Mouse (Mus musculus) right cerebral cortex, postnatal 4 days (tissue): ENCODE measurements around the gene Trim7.
"Not testable (repeated sequence)": the region's sequence is repeated elsewhere in the genome, so short reads cannot be mapped to it uniquely, and the experiment has no call there.

Experiments used
- DNase-seq: peaks from one replicate; pipeline ENCODE4 v3.0.0-alpha.2; 2022

Trim7 gene

DNA sequence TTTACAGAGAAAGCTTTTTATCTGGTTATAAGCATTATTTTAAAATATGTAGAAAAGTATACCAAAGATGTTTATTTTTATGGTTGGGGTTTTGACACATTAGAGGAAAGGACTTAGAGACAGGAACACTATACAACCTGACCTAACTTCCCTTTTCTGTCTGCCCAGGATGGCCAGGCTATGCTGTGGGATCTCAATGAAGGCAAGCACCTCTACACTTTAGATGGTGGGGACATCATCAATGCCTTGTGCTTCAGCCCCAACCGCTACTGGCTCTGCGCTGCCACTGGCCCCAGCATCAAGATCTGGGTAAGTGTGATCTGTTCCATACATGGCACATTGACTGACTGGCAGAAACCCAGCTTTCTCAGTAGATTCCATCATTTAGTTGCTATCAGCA lies 22.0 kb upstream of the Trim7 start:
- no peak for DNase-seq

DNA sequence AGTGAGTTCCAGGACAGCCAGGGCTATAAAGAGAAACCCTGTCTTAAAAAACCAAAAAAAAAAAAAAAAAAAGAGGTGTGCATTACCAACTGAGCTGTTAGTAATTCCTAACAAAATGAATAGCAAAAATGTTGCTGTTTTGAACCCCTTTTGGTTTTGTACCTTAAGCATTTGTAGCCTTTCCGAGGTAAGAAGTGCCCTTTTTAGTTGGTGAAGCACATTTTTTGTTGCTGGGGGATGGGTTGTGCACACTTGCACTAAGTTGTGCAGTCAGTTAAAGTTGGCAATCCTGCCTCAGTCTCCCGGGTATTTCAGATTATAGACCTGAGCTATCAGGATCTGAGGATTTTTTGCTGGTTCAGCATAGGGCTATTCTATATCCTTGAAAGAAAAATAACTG lies 21.0 kb upstream of the Trim7 start:
- no peak for DNase-seq

DNA sequence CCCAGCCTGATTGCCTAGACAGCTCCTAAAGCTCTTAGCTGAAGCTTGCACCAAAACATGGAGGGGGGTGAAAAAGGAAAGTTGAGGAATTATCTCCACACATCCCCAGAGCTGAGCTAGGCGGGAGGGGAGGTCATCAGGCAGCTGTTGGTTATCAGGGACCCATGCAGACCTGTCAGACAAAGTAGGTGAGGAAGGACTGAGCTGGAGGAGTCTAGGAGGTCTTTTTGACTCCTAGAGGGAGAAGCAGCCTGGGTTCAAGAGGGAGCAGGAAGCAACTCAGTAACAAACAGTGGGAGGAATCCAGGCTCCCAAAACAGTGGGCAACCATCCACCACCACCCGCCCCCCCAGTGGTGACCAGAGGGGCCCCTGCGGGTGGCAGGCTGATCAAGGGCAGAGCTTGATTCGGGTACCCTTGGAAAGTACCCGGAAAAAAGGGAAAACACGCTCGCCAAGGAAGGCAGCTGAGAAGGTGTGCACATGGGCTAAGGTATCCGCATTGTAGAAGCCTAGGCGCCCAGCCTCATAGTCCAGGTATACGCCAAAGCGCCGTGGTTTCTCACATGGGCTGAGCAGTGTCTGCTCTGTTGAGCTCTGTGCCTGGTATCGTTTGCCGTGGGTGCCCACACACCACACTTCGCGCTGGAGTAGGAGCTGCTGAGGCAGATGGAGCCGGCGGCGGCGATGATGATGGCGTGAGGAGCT lies 18.9 kb upstream of the Trim7 start:
- DNase-seq, result no peak

DNA sequence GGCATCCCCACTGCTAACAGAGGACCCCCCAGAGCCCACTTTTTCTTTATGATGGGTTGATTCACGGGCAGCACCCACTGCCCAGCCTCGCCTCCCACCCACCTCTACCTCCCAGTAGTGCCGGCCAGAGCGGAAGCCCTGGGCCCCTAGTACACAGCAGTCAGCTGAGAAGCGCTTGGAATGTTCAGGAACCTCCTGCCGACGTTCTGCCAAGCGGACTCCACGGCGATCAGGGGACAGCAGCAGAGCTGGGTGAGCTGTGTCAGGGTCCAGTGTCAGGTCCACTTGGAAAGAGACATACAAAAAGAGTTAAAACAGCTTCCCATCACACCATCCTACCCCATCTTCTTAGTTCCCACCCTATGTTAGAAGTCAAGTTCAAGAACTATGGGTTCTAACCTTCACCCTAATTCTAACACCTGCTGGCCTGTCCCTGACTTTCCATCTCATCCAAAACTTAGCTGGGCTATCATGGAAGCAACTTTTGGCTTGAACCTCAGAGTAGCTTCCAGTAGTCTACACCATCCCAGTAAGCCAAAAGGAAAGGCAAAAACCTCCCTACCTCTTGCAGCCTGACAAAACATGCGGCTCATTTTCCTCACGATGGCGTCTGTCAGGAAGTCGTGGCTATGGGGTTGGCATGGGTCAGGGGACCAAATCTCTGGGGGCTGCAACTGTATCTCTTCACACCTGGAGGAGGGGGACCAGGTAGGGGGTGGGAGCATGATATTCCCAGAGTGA lies 18.2 kb upstream of the Trim7 start:
- peak; percentile 23 for DNase-seq

DNA sequence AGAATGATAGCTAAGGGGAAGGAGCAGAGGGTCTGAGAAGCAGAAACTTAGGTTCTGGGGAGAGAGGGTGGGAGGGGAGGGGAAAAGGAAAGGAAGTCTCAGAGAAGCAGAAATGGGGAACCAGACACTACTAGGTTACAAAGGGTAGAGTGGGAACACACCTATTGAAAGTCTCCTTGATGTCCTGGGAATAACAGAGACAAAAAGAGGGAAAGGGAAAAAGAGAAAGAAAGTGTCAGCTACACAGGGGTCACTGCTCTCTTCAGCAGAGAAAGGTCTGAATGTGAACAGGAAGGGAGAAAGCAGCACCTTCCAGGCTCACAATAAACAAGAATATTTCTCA lies 17.7 kb upstream of the Trim7 start:
- DNase-seq, result no peak

DNA sequence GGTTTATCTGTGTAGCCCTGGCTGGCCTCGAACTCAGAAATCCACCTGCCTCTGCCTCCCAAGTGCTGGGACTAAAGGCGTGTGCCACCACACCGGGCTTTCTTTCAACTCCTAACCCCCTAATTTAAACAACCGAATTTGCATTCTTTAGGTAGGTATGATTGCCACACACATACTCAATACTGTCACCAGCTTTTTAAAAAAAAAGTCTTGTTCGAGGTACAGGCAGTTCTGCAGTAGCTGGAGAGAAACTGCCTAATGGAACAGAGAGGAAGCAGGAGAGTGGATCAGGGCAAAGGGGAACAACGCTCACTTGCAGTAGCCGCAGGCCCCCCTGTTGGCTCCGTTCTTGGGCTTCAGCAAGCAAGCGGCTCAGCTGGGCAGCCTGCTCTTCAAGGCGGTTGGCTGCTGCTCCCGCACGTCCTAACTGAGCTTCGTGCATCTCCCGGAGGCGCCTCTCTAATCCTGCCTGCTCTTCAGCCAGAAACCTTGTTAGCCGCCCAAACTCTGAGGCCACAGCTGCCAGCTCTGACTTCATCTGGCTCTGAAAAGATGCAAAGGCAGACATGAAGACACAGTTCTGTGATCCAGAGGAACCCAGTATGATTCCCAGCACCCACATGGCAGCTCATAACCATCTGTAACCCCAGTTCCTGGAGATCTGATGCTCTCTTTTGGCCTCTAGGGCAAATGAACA lies 17.1 kb upstream of the Trim7 start:
- DNase-seq, result no peak

DNA sequence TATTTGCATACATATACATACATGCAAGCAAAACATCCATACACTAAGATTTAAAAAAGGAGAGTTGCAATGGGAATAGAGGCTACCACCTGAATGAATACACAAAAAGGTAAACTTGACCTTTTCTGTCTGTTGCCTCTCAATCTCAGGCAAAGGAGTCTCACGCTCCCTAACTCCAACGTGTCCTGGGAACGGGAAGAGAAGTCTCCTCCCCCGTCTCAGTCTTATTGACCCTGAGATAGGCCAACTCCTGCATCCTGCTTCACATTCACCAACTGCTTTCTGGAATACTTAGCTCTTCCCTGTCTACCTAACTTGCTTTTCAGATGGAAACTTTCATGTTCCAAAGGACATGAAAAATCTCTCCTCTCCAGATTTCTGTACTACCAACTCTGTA lies 16.5 kb upstream of the Trim7 start:
- DNase-seq, result no peak

DNA sequence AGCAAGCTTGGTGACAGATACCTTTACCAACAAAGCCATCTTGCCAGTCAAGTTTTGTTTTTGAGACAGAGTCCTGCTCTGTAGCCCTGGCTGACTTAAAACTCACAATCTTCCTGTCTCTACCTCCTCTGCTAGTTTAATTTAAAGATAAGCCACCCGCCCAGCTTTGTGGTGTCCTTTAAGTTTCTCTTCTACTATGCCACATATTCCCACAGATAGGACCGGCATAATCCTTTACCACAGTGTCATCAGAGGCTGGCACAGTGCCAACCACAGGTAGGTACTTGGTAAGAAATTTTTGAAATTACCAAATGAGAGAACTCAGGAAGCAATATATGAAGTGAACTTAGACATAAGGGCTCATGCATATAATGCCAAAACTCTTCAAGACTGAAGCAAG lies 15.8 kb upstream of the Trim7 start:
- no peak for DNase-seq

DNA sequence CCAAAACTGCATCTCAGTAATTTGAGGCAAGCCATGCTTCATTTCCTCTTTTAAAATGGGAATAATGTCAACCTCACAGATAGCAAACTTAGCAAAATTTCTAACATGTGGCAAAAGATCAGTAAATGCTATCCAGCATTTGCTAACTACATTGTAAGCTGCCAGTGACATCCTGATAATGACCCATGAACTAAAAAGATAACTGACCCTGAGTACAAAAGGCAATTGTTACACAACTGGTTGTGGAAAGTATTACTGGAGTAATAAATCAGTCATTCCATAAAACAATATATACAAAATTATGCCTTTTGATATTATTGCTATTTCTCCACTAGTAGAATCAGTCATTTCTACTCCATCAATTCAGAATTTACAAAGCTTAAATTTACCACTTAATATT lies 12.2 kb upstream of the Trim7 start:
- no peak for DNase-seq

DNA sequence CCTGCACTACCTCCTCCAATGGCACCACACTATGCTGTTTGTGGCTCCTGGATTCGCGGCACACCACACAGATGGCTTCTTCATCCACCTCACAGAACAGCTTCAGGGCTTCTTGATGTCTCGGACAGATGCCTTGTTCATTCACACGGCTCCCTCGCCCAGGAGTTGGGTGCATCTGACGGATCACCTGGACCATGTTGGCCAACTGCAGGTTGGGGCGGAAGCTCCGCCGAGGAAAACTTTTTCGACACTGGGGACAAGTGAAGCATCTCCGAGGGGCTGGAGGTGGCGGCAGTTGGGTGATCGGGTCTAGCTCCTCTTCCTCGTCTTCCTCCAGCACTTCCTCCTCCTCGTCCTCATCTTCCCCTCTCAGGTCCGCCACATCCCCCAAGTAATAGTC lies 10.1 kb upstream of the Trim7 start:
- no peak for DNase-seq

DNA sequence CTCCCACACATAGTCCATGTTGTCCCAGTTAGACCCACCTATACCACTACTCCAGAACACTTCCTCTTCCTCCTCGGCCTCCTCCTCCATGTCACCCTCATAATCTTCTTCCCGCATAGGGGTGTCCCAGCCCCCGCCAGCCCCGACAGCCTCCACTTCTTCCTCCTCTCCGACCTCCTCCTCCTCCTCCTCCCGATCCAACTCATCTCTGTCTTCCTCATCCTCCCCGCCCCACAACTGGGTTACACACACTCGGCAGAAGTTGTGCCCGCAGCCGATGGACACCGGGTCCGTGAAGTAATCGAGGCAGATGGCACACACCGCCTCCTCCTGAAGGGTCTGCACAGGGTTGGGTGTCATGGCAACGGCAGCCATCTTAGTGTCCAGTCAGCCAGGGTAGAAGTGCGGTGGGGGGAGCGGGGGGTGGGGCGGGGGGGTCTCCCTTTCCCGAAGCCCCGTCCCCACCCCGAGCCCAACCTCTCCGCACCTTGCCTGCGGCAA lies 9.6 kb upstream of the Trim7 start:
- peak; percentile 57 for DNase-seq

DNA sequence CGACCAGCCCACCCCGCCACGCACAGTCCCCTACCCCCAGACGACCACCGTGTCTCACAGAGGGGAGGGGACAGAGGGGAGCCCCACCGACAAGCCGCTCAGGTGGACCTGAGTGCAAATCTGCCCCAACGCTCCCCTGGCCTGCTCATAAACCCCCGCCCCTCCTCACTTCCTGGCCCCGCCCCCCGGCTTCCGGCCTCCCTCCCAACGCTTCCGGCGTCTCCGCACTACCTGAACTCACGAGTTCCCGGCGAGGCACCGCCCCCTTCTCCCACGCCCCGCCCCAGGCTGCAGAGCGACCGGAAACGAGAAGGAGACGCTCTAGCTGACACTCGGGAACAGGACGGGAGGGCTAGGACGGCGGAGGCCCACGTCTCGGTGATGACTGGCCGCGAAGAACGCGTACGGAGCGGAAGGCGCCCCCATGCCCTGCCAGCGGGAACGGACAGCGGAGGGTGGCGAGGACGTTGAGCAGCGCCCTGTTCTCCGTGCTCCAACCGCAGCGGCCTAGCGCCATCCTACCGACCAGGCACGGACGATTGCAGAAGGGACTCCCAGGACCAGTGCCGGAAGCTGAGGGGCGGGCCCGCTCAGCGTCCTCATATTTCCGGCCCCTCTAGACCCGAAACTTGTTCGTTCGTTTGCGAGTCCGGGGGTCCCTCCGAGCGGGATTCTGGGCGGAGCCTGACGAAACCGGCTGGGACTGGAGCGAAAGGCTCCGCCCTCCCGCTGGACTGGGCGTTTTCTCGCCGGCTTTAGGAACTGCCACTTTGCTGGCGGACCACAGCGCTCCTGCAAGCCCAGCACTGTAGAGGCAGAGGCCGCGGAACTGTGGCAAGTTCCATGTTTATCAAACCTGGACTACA lies 8.9 kb upstream of the Trim7 start, which contains the start of gene Trim41:
TSS of gene Trim41 (minus strand) at position 554 of the 866 bp plus-strand sequence.
- DNase-seq, result peak; percentile 98

DNA sequence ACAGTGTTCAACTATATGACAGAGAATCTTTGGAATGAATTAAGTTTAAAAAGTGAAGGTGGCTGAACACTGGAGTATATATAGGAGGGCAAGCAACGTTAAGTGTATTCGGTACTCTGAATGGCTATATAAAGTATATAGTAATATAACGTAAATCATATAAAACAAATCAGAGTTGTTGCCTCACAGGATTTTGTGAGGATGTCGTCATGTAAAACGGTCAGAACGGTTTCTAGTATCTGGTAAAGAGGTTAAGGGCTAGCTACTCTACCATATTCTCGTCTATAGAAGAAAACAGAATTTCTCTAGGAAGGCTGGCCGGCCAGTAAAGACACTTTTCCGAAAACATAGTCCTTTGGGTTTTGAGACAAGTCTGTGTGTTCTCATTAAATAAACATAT lies 8.1 kb upstream of the Trim7 start:
- no peak for DNase-seq

DNA sequence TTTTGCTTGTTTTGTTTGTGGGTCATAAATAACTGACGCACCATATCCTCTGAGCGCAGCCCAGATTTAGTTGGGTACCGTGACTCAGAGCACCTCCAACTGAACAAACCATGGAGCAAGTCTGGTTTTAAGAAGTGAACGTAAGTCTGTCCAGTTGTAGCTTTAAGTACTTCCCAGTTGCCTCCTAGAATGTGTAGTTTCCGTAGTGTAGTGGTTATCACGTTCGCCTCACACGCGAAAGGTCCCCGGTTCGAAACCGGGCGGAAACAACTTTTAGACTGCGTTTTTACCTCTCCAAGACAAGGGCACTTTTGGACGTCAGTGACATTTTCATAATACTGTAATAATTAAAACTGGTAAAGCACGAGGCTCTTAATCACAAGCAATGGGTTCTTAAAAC lies 7.6 kb upstream of the Trim7 start:
- peak; percentile 79 for DNase-seq

DNA sequence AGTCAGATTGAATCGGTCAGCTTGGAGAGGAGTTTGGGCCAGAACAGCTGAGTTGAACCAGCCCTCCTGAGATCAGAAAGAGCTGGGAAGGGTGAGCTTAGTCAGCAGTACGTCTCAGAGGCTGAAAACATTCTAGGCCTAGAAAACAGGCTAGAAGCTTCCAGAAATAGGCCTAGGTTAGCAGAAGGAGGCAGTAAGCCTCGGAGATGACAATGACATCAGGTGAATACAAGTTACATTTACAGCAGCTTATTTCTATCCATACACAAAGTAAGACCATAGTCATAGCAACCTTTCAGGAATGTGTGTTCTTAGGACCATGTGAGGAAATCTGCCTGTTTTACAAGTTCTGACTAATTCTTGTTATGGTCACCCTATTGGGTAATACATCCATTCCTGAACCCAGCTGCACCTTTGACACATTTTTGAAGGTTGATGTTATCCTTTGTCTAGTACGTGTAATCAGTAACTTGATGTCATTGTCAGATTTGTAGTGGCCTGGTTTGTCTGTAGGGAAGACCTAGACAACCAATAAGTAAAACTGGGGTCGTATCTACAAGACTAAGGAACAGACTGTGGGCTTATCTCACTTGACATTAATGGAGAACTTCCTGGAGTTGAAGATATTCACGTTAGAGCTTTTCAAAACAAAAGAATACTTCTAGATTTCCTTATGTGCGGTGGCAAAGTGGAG lies 6.2 kb upstream of the Trim7 start:
- DNase-seq, result no peak

DNA sequence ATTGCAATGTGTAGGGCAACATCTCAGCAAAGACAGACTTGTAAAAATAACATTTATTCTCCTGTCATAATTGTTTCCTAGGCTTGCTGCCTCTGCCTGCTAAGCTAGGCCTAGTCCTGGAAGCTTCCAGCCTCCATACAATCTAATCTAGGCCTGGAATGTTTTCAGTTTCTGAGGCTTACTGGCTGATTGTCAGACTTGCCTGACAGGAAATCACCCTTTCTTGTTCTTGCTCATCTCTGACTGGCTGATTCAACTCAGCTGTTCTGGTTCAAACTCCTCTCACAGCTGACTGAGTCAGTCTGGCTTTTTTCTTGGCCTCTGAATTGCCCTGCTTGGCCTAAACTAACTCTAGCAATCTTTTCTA lies 5.6 kb upstream of the Trim7 start:
- no peak for DNase-seq

DNA sequence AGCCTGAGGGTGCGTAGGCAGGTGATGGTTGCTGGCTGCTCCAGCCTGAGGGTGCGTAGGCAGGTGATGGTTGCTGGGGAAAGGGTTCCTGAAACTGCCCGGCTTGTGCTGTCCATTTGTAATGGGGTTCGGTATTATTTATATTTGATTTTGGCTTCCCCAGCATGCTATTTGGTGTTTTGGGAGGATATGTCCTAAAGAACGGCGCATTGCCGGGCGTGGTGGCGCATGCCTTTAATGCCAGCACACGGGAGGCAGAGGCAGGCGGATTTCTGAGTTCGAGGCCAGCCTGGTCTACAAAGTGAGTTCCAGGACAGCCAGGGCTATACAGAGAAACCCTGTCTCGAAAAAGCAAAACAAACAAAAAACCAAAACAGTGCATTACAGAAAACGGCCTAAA lies 4.6 kb upstream of the Trim7 start:
- not testable (repeated sequence) for DNase-seq

DNA sequence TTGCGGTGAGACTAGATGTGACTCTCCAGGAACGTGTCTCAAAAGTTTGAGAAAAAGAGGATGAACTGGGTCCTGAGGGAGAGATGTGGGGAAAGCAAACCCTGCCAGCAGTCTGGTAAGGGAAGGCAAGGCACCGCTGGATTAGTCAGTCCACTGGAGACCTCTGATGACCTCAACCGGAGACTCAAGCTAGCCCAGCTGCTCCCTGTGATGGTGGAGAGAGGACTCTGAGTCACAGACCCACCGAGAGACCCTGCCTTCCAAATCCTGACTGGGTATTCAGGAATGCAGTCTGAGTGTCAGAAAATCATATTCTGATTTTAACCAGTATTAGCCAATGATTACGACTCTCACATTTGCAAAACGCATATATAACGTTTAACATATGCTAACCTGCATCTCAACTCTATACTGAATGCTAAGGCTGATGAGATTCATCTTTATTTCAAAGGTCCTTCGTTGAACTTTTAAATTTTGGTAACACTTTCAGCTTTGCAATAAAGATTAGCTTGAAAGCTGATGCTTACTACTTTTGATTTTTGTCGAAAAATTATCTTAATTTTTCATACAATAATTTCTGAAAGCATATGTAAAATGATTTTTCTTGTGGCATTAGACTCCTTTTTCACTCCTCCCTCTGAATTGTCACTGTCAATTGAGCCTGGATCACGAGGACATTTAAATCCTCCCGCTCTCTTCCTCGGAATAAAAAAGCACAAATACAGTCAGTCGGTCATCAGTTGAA lies 3.0 kb upstream of the Trim7 start:
- no peak for DNase-seq

DNA sequence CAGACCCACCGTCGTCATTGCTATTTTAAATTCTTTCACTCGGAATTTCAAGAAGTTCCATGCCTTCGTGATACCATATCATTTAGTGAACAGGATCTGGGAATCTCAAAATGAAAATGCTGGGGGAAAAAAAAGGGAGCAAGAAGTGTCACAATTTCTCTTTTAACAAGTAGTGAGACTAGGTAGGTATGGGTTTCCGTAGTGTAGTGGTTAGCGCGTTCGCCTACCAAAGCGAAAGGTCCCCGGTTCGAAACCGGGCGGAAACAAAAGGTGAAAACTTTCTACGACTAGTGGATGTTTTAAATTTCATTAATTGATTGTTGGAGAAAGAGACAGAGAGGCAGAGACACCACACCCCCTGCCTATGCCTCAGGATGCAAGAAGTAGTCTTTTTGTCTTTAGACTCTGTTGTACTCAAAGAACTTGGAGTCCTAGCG lies 2.4 kb upstream of the Trim7 start:
- DNase-seq, result peak; percentile 46

DNA sequence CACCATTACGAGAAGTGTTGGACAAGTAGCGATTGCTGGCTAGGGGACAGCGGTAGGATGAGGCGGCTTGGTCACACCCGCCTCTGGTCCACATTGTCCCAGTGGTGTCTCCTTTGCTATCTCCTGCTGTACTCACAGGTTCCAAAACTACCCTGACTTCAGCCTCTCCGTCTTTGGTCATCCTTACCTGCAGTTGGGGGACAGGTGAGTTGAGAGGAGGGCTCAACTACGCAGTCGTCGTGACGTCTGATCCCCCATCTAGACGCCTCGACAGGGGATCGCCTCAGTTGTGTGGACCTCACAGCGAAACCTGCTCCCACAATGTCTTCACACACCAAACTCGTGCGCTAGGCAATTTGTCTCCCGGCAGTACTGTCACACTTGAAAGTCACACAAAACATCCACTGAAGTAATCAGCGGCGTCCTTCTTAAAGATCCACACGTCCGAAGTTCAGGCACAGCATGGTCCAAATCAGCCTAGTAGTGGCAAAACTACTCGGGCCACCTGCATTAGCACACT lies 1.6 kb upstream of the Trim7 start:
- no peak for DNase-seq

DNA sequence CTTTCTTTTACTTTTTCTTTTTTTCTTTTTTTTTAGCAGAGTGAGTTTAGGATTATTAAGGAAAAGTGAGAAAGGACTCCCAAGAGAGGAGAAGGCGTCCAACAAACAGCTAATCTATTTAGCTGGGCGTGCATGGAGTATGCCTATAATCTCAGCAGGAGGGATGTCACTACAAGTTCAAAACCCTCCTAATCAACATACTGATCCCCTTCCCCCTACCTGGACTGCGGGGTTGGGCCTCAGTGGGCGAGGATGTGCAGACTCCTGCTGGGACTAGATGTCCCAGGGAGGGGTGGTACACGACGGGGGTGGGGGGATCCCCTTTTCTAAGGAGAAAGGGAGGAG lies 784 bp downstream of the Trim7 start:
- DNase-seq, result no peak

DNA sequence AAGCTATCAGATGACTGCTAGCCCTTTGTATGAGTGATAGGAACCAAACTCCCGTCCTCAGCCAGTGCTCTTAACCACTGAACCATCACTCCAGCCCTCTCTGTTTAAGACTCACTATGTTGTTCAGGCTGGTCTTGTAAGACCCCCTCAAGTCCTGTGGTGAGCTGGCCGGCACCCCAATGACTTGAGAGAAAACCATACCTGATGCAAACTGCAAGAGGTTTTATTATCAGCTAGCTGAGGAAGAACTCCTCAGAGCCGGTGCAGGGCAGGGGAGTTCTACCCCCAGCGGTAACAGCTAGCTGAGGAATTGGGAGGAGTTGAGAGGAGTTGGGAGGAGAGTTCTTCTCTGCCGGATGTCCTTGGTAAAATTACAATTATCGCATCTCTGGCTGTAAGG lies 2.0 kb downstream of the Trim7 start:
- DNase-seq, result no peak
